Mouse (Mus musculus): ENCODE results near the gene Utp6. TPM values are rescaled to one million over a fixed set of nuclear protein-coding genes. Genes with fewer than 3 reads are reported as not detected.

Gene Utp6
- polyA plus RNA-seq, 1 experiment: 27.6 TPM

DNA sequence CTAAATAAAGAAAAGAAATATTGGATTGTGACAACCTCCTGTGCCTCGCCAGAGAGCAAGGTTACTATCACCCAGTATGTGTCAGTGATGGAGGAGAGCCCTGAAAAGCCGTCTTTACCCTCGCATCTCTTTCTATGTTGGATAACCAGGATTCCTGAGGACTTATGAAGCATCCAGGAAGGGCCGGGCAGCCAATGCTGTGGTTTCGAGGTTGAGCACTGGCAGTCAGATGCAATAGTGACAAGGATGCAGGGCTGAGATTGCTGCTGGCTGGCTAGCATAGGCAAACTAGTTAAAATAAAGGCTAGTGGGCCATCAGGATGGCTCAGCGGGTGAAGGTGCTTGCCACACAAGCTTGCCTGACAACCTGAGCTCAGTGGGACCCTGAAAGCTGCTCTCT is 61.0 kb downstream of the Utp6 start:
- no peak for TF ChIP-seq POLR2A (IDR thresholded peaks at IDR 0.05; ENCODE audit: borderline replicate concordance, extremely low read depth, insufficient read depth, insufficient read length, poor library complexity, severe bottlenecking)
- no peak for TF ChIP-seq CTCF (IDR thresholded peaks at IDR 0.05; ENCODE audit: borderline replicate concordance, extremely low read depth, insufficient read depth, insufficient read length)
- no peak for DNase-seq (ENCODE audit: low read depth)

GRCm38 (mm10) chr11:79892259-79892658 is 69.9 kb downstream of the Utp6 start:
- no peak for DNase-seq (ENCODE audit: low read depth)
- no peak for TF ChIP-seq POLR2A (IDR thresholded peaks at IDR 0.05; ENCODE audit: borderline replicate concordance, extremely low read depth, insufficient read depth, insufficient read length, poor library complexity, severe bottlenecking)
- TF ChIP-seq CTCF (IDR thresholded peaks at IDR 0.05; ENCODE audit: borderline replicate concordance, extremely low read depth, insufficient read depth, insufficient read length): no peak

GRCm38 (mm10) chr11:79890822-79891221 is 71.4 kb downstream of the Utp6 start:
- TF ChIP-seq CTCF (IDR thresholded peaks at IDR 0.05; ENCODE audit: borderline replicate concordance, extremely low read depth, insufficient read depth, insufficient read length) (no peak), POLR2A (IDR thresholded peaks at IDR 0.05; ENCODE audit: borderline replicate concordance, extremely low read depth, insufficient read depth, insufficient read length, poor library complexity, severe bottlenecking) (no peak)
- DNase-seq (ENCODE audit: low read depth): no peak

DNA sequence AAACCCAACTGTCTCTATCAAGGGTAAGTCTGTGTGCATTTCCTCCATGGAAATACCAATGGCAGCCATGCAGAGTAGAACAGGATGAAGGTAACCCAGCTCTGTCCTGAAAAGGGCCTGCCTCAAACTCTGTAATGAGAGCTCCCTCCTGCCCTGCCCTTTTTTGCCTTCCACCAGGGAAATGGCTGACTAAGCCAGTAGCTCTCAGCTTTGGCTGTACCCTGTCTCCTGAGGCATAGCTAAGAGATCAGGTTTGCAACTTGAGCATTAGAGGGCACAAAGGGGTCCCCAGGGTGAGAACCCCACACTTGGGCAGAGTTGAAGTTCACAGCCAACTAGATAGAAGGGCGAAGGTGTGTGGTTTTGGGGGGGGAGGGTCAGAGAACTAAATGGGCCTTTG is 75.2 kb downstream of the Utp6 start:
- no peak for DNase-seq (ENCODE audit: low read depth)
- no peak for TF ChIP-seq POLR2A (IDR thresholded peaks at IDR 0.05; ENCODE audit: borderline replicate concordance, extremely low read depth, insufficient read depth, insufficient read length, poor library complexity, severe bottlenecking)
- TF ChIP-seq CTCF (IDR thresholded peaks at IDR 0.05; ENCODE audit: borderline replicate concordance, extremely low read depth, insufficient read depth, insufficient read length): no peak

- DNase-seq (ENCODE audit: low read depth): no peak
- no peak for TF ChIP-seq POLR2A (IDR thresholded peaks at IDR 0.05; ENCODE audit: borderline replicate concordance, extremely low read depth, insufficient read depth, insufficient read length, poor library complexity, severe bottlenecking)
- TF ChIP-seq CTCF (IDR thresholded peaks at IDR 0.05; ENCODE audit: borderline replicate concordance, extremely low read depth, insufficient read depth, insufficient read length): no peak
These were observed 75.8 kb downstream of the Utp6 start for GRCm38 (mm10) chr11:79886395-79886794.

- no peak for DNase-seq (ENCODE audit: low read depth)
- TF ChIP-seq CTCF (IDR thresholded peaks at IDR 0.05; ENCODE audit: borderline replicate concordance, extremely low read depth, insufficient read depth, insufficient read length): no peak
- TF ChIP-seq POLR2A (IDR thresholded peaks at IDR 0.05; ENCODE audit: borderline replicate concordance, extremely low read depth, insufficient read depth, insufficient read length, poor library complexity, severe bottlenecking): no peak
These were observed 76.3 kb downstream of the Utp6 start for GRCm38 (mm10) chr11:79885713-79886393.

- TF ChIP-seq CTCF (IDR thresholded peaks at IDR 0.05; ENCODE audit: borderline replicate concordance, extremely low read depth, insufficient read depth, insufficient read length) (no peak), POLR2A (IDR thresholded peaks at IDR 0.05; ENCODE audit: borderline replicate concordance, extremely low read depth, insufficient read depth, insufficient read length, poor library complexity, severe bottlenecking) (no peak)
- no peak for DNase-seq (ENCODE audit: low read depth)
These were observed 77.4 kb downstream of the Utp6 start for GRCm38 (mm10) chr11:79884784-79885183.

Other genes with a start within 250 kb of the Utp6 start
- gene Suz12, start 30.7 kb upstream of the Utp6 start, polyA plus RNA-seq (2012; rRNA removed): 33.2 and 33.7 TPM in 2 replicates
- 12.4 and 13.5 TPM in 2 replicates for gene Crlf3, start 118.6 kb upstream of the Utp6 start, polyA plus RNA-seq (2012; rRNA removed)
- 9.4 and 10.8 TPM in 2 replicates for gene Atad5, start 127.0 kb upstream of the Utp6 start, polyA plus RNA-seq (2012; rRNA removed)
- gene Tefm, start 179.8 kb upstream of the Utp6 start, polyA plus RNA-seq (2012; rRNA removed): 12.0 and 14.5 TPM in 2 replicates
- gene Adap2, start 191.7 kb upstream of the Utp6 start, polyA plus RNA-seq (2012; rRNA removed): 1.2 and 3.1 TPM in 2 replicates
- gene Rnf135, start 221.5 kb upstream of the Utp6 start, polyA plus RNA-seq (2012; rRNA removed): 2.0 and 2.1 TPM in 2 replicates
- 48.5 and 49.4 TPM in 2 replicates for gene Rhot1, start 246.6 kb upstream of the Utp6 start, polyA plus RNA-seq (2012; rRNA removed)